ENCODE assay signal across 10 mouse cellular contexts in genomic region chr11:120314721-120315415, GRCm38 (mm10). TPM values are rescaled to one million over a fixed set of nuclear protein-coding genes. Genes with fewer than 3 reads are reported as not detected.
DNase-seq lines count a peak whose midpoint lies in the region; ATAC-seq lines count a peak whose summit lies in the region.
"Had no signal": no experiment of that assay in that cellular context is flagged by ENCODE, and none has a peak within 500 bp of the region (broad histone marks: within the 10 kb centered on the region; RNA-seq: fewer than 3 reads in every experiment).

No protein-coding gene starts in this region.

- intact Hi-C loops in heart, postnatal 36 days (cut with DNase I) = no loop called here

- peak overlapping the region; percentile 52; the same call in 1 of the 2 replicates for H3K4me3 ChIP-seq in heart, embryonic 11.5 days (ENCODE audit: low read depth, low read length)
- H3K4me3 ChIP-seq in hindbrain, embryonic 10.5 days = peak overlapping the region; percentile 64
- no peak overlapping the region for H3K4me3 ChIP-seq in midbrain, embryonic 11.5 days (ENCODE audit: low read depth, low read length)

- H3K36me3 ChIP-seq in heart, embryonic 11.5 days (ENCODE audit: control insufficient read depth, insufficient read depth, low read length) = no peaks in the 10 kb centered on the region
- no peaks in the 10 kb centered on the region for H3K36me3 ChIP-seq in hindbrain, embryonic 10.5 days
- no peaks in the 10 kb centered on the region for H3K36me3 ChIP-seq in midbrain, embryonic 11.5 days (ENCODE audit: control insufficient read depth, insufficient read depth, low read length)

- H3K27ac ChIP-seq in heart, embryonic 11.5 days (ENCODE audit: low read depth, low read length) = peak overlapping the region; percentile 99
- peak overlapping the region; percentile 95 for H3K27ac ChIP-seq in hindbrain, embryonic 10.5 days
- H3K27ac ChIP-seq in midbrain, embryonic 11.5 days (ENCODE audit: low read depth, low read length) = peak overlapping the region; percentile 96

- H3K9ac ChIP-seq in heart, embryonic 11.5 days (ENCODE audit: low read depth, low read length) = peak overlapping the region; percentile 88
- peak overlapping the region; percentile 93 for H3K9ac ChIP-seq in midbrain, embryonic 11.5 days (ENCODE audit: low read length)

- no peaks in the 10 kb centered on the region for H3K27me3 ChIP-seq in heart, embryonic 11.5 days (ENCODE audit: control insufficient read depth, insufficient read depth, low read length)
- H3K27me3 ChIP-seq in hindbrain, embryonic 10.5 days (ENCODE audit: insufficient read depth, poor library complexity, severe bottlenecking) = no peaks in the 10 kb centered on the region
- no peaks in the 10 kb centered on the region for H3K27me3 ChIP-seq in midbrain, embryonic 11.5 days (ENCODE audit: control insufficient read depth, insufficient read depth, low read length)
- H3K27me3 ChIP-seq: Patski had no signal

- 43% methylated on average over 16 of the region's 16 CpGs for WGBS in heart, embryonic 11.5 days (ENCODE audit: insufficient replicate concordance)
- WGBS in hindbrain, embryonic 10.5 days = 43% methylated on average over 16 of the region's 16 CpGs
- 38% methylated on average over 16 of the region's 16 CpGs for WGBS in midbrain, embryonic 11.5 days

- peak overlapping the region; percentile 92 for H3K4me2 ChIP-seq in heart, embryonic 11.5 days
- H3K4me2 ChIP-seq in midbrain, embryonic 11.5 days = peak overlapping the region; percentile 93

- ATAC-seq in heart, embryonic 11.5 days (replicated peaks; ENCODE audit: insufficient number of reproducible peaks, low FRiP score, low TSS enrichment) = no peak
- no peak for ATAC-seq in midbrain, embryonic 11.5 days (ENCODE audit: low FRiP score)
- ATAC-seq in frontal cortex, adult (ENCODE audit: low TSS enrichment) = no peak

- DNase-seq in heart, postnatal 36 days = no peak
- peak; percentile 57 for DNase-seq in R1 (ENCODE audit: low read depth, low spot score)
- DNase-seq in hindbrain, embryonic 10.5 days (ENCODE audit: low spot score) = peak; percentile 11
- DNase-seq in midbrain, embryonic 11.5 days (ENCODE audit: low spot score, missing footprints) = peak; percentile 83
- no peak for DNase-seq in urinary bladder, postnatal 14 days (ENCODE audit: low spot score)
- no peak for DNase-seq in adrenal gland, postnatal 25 days

- H3K4me1 ChIP-seq in heart, embryonic 11.5 days (ENCODE audit: control insufficient read depth, insufficient read depth, low read length) = peaks cover 45% of the 10 kb centered on the region
- peaks cover 64% of the 10 kb centered on the region for H3K4me1 ChIP-seq in hindbrain, embryonic 10.5 days (replicated peaks)
- H3K4me1 ChIP-seq in midbrain, embryonic 11.5 days (ENCODE audit: control insufficient read depth, insufficient read depth, low read length) = peaks cover 32% of the 10 kb centered on the region

- H3K9me3 ChIP-seq in heart, embryonic 11.5 days (replicated peaks; ENCODE audit: control insufficient read depth, low read length) = no peaks in the 10 kb centered on the region
- no peaks in the 10 kb centered on the region for H3K9me3 ChIP-seq in hindbrain, embryonic 10.5 days
- no peaks in the 10 kb centered on the region for H3K9me3 ChIP-seq in midbrain, embryonic 11.5 days (ENCODE audit: control insufficient read depth, low read length)

RNA-seq across cellular contexts. Expression of gene Actg1, which starts 33.5 kb away (rescaled TPM):
- 1,448 and 1,508 TPM in 2 replicates for polyA plus RNA-seq in heart, embryonic 11.5 days (2014; fragmentation: Nextera tagmentation; extraction: Ambion mirVana)
- total RNA-seq in heart, postnatal 36 days (2021) = 100 to 1,000 TPM; 218 to 338 TPM
- polyA plus RNA-seq in hindbrain, embryonic 10.5 days (2016; fragmentation: Nextera tagmentation; extraction: Ambion mirVana) = 3,119 and 3,536 TPM in 2 replicates
- 2,965 and 3,081 TPM in 2 replicates for polyA plus RNA-seq in midbrain, embryonic 11.5 days (2014; fragmentation: Nextera tagmentation; extraction: Ambion mirVana)
- 1,036 and 1,352 TPM in 2 replicates for total RNA-seq in adrenal gland, postnatal 25 days (2021)

RNA-seq across cellular contexts. Expression of gene Fscn2, which starts 46.5 kb away (rescaled TPM):
- 0.57 TPM in 1 of 2 replicates, not detected in the other for polyA plus RNA-seq in heart, embryonic 11.5 days (2014; fragmentation: Nextera tagmentation; extraction: Ambion mirVana)
- total RNA-seq in heart, postnatal 36 days (2021) = not detected
- polyA plus RNA-seq in hindbrain, embryonic 10.5 days (2016; fragmentation: Nextera tagmentation; extraction: Ambion mirVana) = 0.50 and 0.77 TPM in 2 replicates
- polyA plus RNA-seq in midbrain, embryonic 11.5 days (2014; fragmentation: Nextera tagmentation; extraction: Ambion mirVana) = 1.4 TPM in 2 replicates
- total RNA-seq in adrenal gland, postnatal 25 days (2021) = 0.79 TPM in 1 of 2 replicates, not detected in the other
- polyA plus RNA-seq: spleen, adult 2 months had no signal

Comparison
In these comparisons a context has a peak if more than half of its experiments do, and no peak if none do; other contexts are left out.
1. DNase-seq: peak in R1 (single experiment), hindbrain, embryonic 10.5 days (single experiment) and midbrain, embryonic 11.5 days (single experiment); none in heart, postnatal 36 days (0 of 2), urinary bladder, postnatal 14 days (single experiment) and adrenal gland, postnatal 25 days (single experiment).
2. Peak in every context shown above with its lines, with median percentiles within 50 percentile points of each other: H3K27ac ChIP-seq.